Mouse (Mus musculus): ENCODE results near the gene Trh. TPM values are rescaled to one million over a fixed set of nuclear protein-coding genes. Genes with fewer than 3 reads are reported as not detected.

Gene Trh
- polyA plus RNA-seq, 1 experiment from 2014 or later, result 43.5 TPM

GRCm38 (mm10) chr6:92253253-92253870 is 8.9 kb upstream of the Trh start:
- 77% methylated on average over 3 of the region's 3 CpGs for WGBS
- H3K4me3 ChIP-seq, result no peak overlapping the region
- H3K4me1 ChIP-seq, result peaks cover under 1% of the 10 kb centered on the region
- no peaks in the 10 kb centered on the region for H3K36me3 ChIP-seq
- peaks cover 6% of the 10 kb centered on the region; the same call in 1 of the 2 replicates for H3K9me3 ChIP-seq (replicated peaks)
- no peak for DNase-seq (ENCODE audit: low spot score)
- H3K27ac ChIP-seq (replicated peaks), result no peak overlapping the region
- peaks cover 6% of the 10 kb centered on the region for H3K27me3 ChIP-seq (ENCODE audit: low read depth, poor library complexity, severe bottlenecking)

GRCm38 (mm10) chr6:92247215-92247919 is 2.9 kb upstream of the Trh start:
- 6% methylated on average over 7 of the region's 7 CpGs for WGBS
- peak overlapping the region; percentile 46; the same call in 1 of the 2 replicates for H3K27ac ChIP-seq (replicated peaks)
- H3K27me3 ChIP-seq (ENCODE audit: low read depth, poor library complexity, severe bottlenecking), result peaks cover 63% of the 10 kb centered on the region
- DNase-seq (ENCODE audit: low spot score), result no peak
- no peaks in the 10 kb centered on the region for H3K9me3 ChIP-seq (replicated peaks)
- H3K4me1 ChIP-seq, result peaks cover 51% of the 10 kb centered on the region
- no peaks in the 10 kb centered on the region for H3K36me3 ChIP-seq
- no peak overlapping the region for H3K4me3 ChIP-seq

GRCm38 (mm10) chr6:92246335-92246734 is 1.9 kb upstream of the Trh start:
- Histone ChIP-seq H3K36me3 (no peaks in the 10 kb centered on the region), H3K4me3 (no peak overlapping the region), H3K4me1 (peaks cover 55% of the 10 kb centered on the region), H3K27me3 (ENCODE audit: low read depth, poor library complexity, severe bottlenecking) (peaks cover 68% of the 10 kb centered on the region), H3K27ac (replicated peaks) (peak overlapping the region; percentile 46; the same call in 1 of the 2 replicates), H3K9me3 (replicated peaks) (no peaks in the 10 kb centered on the region)
- WGBS, result 4% methylated on average over 3 of the region's 3 CpGs
- peak; percentile 66 for DNase-seq (ENCODE audit: low spot score)

- 60% methylated on average over 3 of the region's 3 CpGs for WGBS
- H3K36me3 ChIP-seq, result no peaks in the 10 kb centered on the region
- peak; percentile 34 for DNase-seq (ENCODE audit: low spot score)
- no peaks in the 10 kb centered on the region for H3K9me3 ChIP-seq (replicated peaks)
- peaks cover 44% of the 10 kb centered on the region for H3K27me3 ChIP-seq (ENCODE audit: low read depth, poor library complexity, severe bottlenecking)
- H3K4me1 ChIP-seq, result peaks cover 33% of the 10 kb centered on the region
- H3K4me3 ChIP-seq, result no peak overlapping the region
- H3K27ac ChIP-seq (replicated peaks), result no peak overlapping the region
Measured at GRCm38 (mm10) chr6:92241178-92241906, 3.1 kb downstream of the Trh start.

GRCm38 (mm10) chr6:92235036-92235435 is 9.4 kb downstream of the Trh start:
- Histone ChIP-seq H3K4me1 (no peaks in the 10 kb centered on the region), H3K27ac (replicated peaks) (no peak overlapping the region), H3K4me3 (no peak overlapping the region), H3K27me3 (ENCODE audit: low read depth, poor library complexity, severe bottlenecking) (no peaks in the 10 kb centered on the region; the same call in 1 of the 2 replicates), H3K36me3 (no peaks in the 10 kb centered on the region), H3K9me3 (replicated peaks) (no peaks in the 10 kb centered on the region)
- WGBS, result 82% methylated on average over 12 of the region's 12 CpGs
- DNase-seq (ENCODE audit: low spot score), result no peak

GRCm38 (mm10) chr6:92231762-92232161 is 12.7 kb downstream of the Trh start:
- H3K27me3 ChIP-seq (ENCODE audit: low read depth, poor library complexity, severe bottlenecking), result no peaks in the 10 kb centered on the region
- 82% methylated on average over 4 of the region's 4 CpGs for WGBS
- H3K36me3 ChIP-seq, result no peaks in the 10 kb centered on the region
- H3K4me1 ChIP-seq, result no peaks in the 10 kb centered on the region
- H3K27ac ChIP-seq (replicated peaks), result no peak overlapping the region
- no peak for DNase-seq (ENCODE audit: low spot score)
- no peaks in the 10 kb centered on the region for H3K9me3 ChIP-seq (replicated peaks)
- no peak overlapping the region for H3K4me3 ChIP-seq

- Histone ChIP-seq H3K27ac (replicated peaks) (no peak overlapping the region), H3K36me3 (no peaks in the 10 kb centered on the region), H3K27me3 (ENCODE audit: low read depth, poor library complexity, severe bottlenecking) (no peaks in the 10 kb centered on the region), H3K4me1 (no peaks in the 10 kb centered on the region), H3K9me3 (replicated peaks) (no peaks in the 10 kb centered on the region), H3K4me3 (no peak overlapping the region)
- no peak for DNase-seq (ENCODE audit: low spot score)
- WGBS, result 84% methylated on average over 1 of the region's 1 CpGs
Measured at GRCm38 (mm10) chr6:92231356-92231755, 13.1 kb downstream of the Trh start.

GRCm38 (mm10) chr6:92229586-92229985 is 14.9 kb downstream of the Trh start:
- no peak for DNase-seq (ENCODE audit: low spot score)
- Histone ChIP-seq H3K36me3 (no peaks in the 10 kb centered on the region), H3K9me3 (replicated peaks) (no peaks in the 10 kb centered on the region), H3K27me3 (ENCODE audit: low read depth, poor library complexity, severe bottlenecking) (no peaks in the 10 kb centered on the region), H3K27ac (replicated peaks) (no peak overlapping the region), H3K4me1 (no peaks in the 10 kb centered on the region), H3K4me3 (no peak overlapping the region)
- 86% methylated on average over 2 of the region's 2 CpGs for WGBS

GRCm38 (mm10) chr6:92229103-92229502 is 15.3 kb downstream of the Trh start:
- Histone ChIP-seq H3K9me3 (replicated peaks) (no peaks in the 10 kb centered on the region), H3K27ac (replicated peaks) (no peak overlapping the region), H3K36me3 (no peaks in the 10 kb centered on the region), H3K4me3 (no peak overlapping the region), H3K4me1 (no peaks in the 10 kb centered on the region), H3K27me3 (ENCODE audit: low read depth, poor library complexity, severe bottlenecking) (no peaks in the 10 kb centered on the region)
- DNase-seq (ENCODE audit: low spot score), result no peak

- 78% methylated on average over 1 of the region's 1 CpGs for WGBS
- no peak overlapping the region for H3K27ac ChIP-seq (replicated peaks)
- no peaks in the 10 kb centered on the region for H3K9me3 ChIP-seq (replicated peaks)
- H3K27me3 ChIP-seq (ENCODE audit: low read depth, poor library complexity, severe bottlenecking), result peaks cover 6% of the 10 kb centered on the region; the same call in 1 of the 2 replicates
- DNase-seq (ENCODE audit: low spot score), result no peak
- H3K4me1 ChIP-seq, result no peaks in the 10 kb centered on the region
- H3K36me3 ChIP-seq, result no peaks in the 10 kb centered on the region
- no peak overlapping the region for H3K4me3 ChIP-seq
Measured at GRCm38 (mm10) chr6:92224981-92225380, 19.5 kb downstream of the Trh start.

- no peaks in the 10 kb centered on the region for H3K36me3 ChIP-seq
- no peak for DNase-seq (ENCODE audit: low spot score)
- H3K27ac ChIP-seq (replicated peaks), result no peak overlapping the region
- no peaks in the 10 kb centered on the region for H3K9me3 ChIP-seq (replicated peaks)
- peaks cover 6% of the 10 kb centered on the region; the same call in 1 of the 2 replicates for H3K27me3 ChIP-seq (ENCODE audit: low read depth, poor library complexity, severe bottlenecking)
- H3K4me3 ChIP-seq, result no peak overlapping the region
- whole genome bisulfite sequencing, result 91% methylated on average over 3 of the region's 3 CpGs
- no peaks in the 10 kb centered on the region for H3K4me1 ChIP-seq
Measured at GRCm38 (mm10) chr6:92222021-92222420, 22.4 kb downstream of the Trh start.

- Histone ChIP-seq H3K4me1 (no peaks in the 10 kb centered on the region), H3K9me3 (replicated peaks) (no peaks in the 10 kb centered on the region), H3K27me3 (ENCODE audit: low read depth, poor library complexity, severe bottlenecking) (peaks cover 6% of the 10 kb centered on the region; the same call in 1 of the 2 replicates), H3K36me3 (no peaks in the 10 kb centered on the region), H3K27ac (replicated peaks) (no peak overlapping the region), H3K4me3 (no peak overlapping the region)
- no peak for DNase-seq (ENCODE audit: low spot score)
- WGBS, result 85% methylated on average over 6 of the region's 6 CpGs
Measured at GRCm38 (mm10) chr6:92221604-92222003, 22.8 kb downstream of the Trh start.

GRCm38 (mm10) chr6:92219445-92219844 is 25.0 kb downstream of the Trh start:
- Histone ChIP-seq H3K36me3 (no peaks in the 10 kb centered on the region), H3K27ac (replicated peaks) (no peak overlapping the region), H3K9me3 (replicated peaks) (no peaks in the 10 kb centered on the region), H3K27me3 (ENCODE audit: low read depth, poor library complexity, severe bottlenecking) (peaks cover 6% of the 10 kb centered on the region; the same call in 1 of the 2 replicates), H3K4me1 (no peaks in the 10 kb centered on the region), H3K4me3 (no peak overlapping the region)
- peak; percentile 46 for DNase-seq (ENCODE audit: low spot score)
- 54% methylated on average over 3 of the region's 3 CpGs for WGBS

Measured in midbrain, embryonic 10.5 days (tissue).